Mouse (Mus musculus) midbrain, embryonic 16.5 days (tissue): ENCODE data around the gene Klhl36. TPM values are rescaled to one million over a fixed set of nuclear protein-coding genes. Genes with fewer than 3 reads are reported as not detected.

Experiments
- ATAC-seq: fragments of 200-750 bp; cut with Nextera tagmentation; 2 replicates; pipeline ENCODE4 v1.8.0; 2017; ENCODE audit warnings: moderate TSS enrichment
- H3K27ac ChIP-seq: fragments of 300-500 bp; sonication (generic); 2 replicates; pipeline ENCODE4 v1.5.1; 2014; ENCODE audit warnings: mild to moderate bottlenecking, low read length, mixed read lengths
- H3K27me3 ChIP-seq: fragments of 300-500 bp; sonication (generic); 2 replicates; pipeline ENCODE4 v1.6.1; 2014; ENCODE audit warnings: low read depth, low read length, mixed read lengths; ENCODE audit not compliant: control insufficient read depth, insufficient read depth
- H3K36me3 ChIP-seq: fragments of 300-500 bp; sonication (generic); 2 replicates; pipeline ENCODE4 v1.6.1; 2014; ENCODE audit warnings: mild to moderate bottlenecking, low read length, moderate library complexity, mixed read lengths; ENCODE audit not compliant: control insufficient read depth, insufficient read depth
- H3K4me1 ChIP-seq: fragments of 300-500 bp; sonication (generic); 2 replicates; pipeline ENCODE4 v1.6.1; 2014; ENCODE audit warnings: mild to moderate bottlenecking, low read length, mixed read lengths; ENCODE audit not compliant: control insufficient read depth, insufficient read depth
- H3K4me2 ChIP-seq: fragments of 300-500 bp; sonication (generic); 2 replicates; pipeline ENCODE4 v1.6.1; 2014; ENCODE audit warnings: mild to moderate bottlenecking, low read length, mixed read lengths
- H3K4me3 ChIP-seq: fragments of 300-500 bp; sonication (generic); 2 replicates; pipeline ENCODE4 v1.5.1; 2014; ENCODE audit warnings: low read depth, mild to moderate bottlenecking, low read length, moderate library complexity, mixed read lengths
- H3K9ac ChIP-seq: fragments of 300-500 bp; sonication (generic); 2 replicates; pipeline ENCODE4 v1.6.1; 2014; ENCODE audit warnings: low read depth, low read length, mixed read lengths
- H3K9me3 ChIP-seq: fragments of 300-500 bp; sonication (generic); replicated peaks from 2 replicates; pipeline ENCODE4 v1.6.1; 2014; ENCODE audit warnings: mild to moderate bottlenecking, low read length, mixed read lengths; ENCODE audit not compliant: control insufficient read depth, poor library complexity, severe bottlenecking
- WGBS: fragments of 180-500 bp; shearing (Covaris S2); extraction: QIAGEN DNeasy Blood & Tissue Kit; methylation state at CpG from one replicate; pipeline ENCODE4 v1.1.7; 2014; 5-methylcytosine and 5-hydroxymethylcytosine counted together
- polyA plus RNA-seq: library from polyadenylated mRNA; unstranded; fragments of >200 nt; fragmentation: Nextera tagmentation; extraction: Ambion mirVana; gene quantifications from 2 replicates; pipeline ENCODE4 v1.2.1, GENCODE M21; 2015

The Klhl36 gene
- polyA plus RNA-seq, 1 experiment from 2014 or later: 18.5 TPM

- H3K4me2 ChIP-seq: no peak overlapping the region
- no peak overlapping the region for H3K4me3 ChIP-seq
- no peaks in the 10 kb centered on the region for H3K9me3 ChIP-seq
- H3K27ac ChIP-seq: no peak overlapping the region
- no peak overlapping the region for H3K9ac ChIP-seq
- 72% methylated on average over 11 of the region's 11 CpGs for WGBS
- no peaks in the 10 kb centered on the region for H3K27me3 ChIP-seq
- peaks cover 11% of the 10 kb centered on the region for H3K4me1 ChIP-seq
- peaks cover 13% of the 10 kb centered on the region for H3K36me3 ChIP-seq
- ATAC-seq: no peak
Measured at GRCm38 (mm10) chr8:119824809-119825273, 37.2 kb upstream of the Klhl36 start.

GRCm38 (mm10) chr8:119825950-119826730, 35.9 kb upstream of the Klhl36 start:
- Histone ChIP-seq H3K4me3 (no peak overlapping the region), H3K4me2 (no peak overlapping the region), H3K4me1 (peaks cover 23% of the 10 kb centered on the region), H3K27ac (no peak overlapping the region), H3K36me3 (peaks cover 10% of the 10 kb centered on the region), H3K27me3 (no peaks in the 10 kb centered on the region), H3K9me3 (no peaks in the 10 kb centered on the region), H3K9ac (no peak overlapping the region)
- no peak for ATAC-seq
- 90% methylated on average over 19 of the region's 19 CpGs for WGBS

- H3K4me1 ChIP-seq: peaks cover 31% of the 10 kb centered on the region
- H3K27me3 ChIP-seq: no peaks in the 10 kb centered on the region
- no peak for ATAC-seq
- no peak overlapping the region for H3K4me3 ChIP-seq
- peaks cover 3% of the 10 kb centered on the region; the same call in 1 of the 2 replicates for H3K36me3 ChIP-seq
- no peak overlapping the region for H3K9ac ChIP-seq
- H3K9me3 ChIP-seq: no peaks in the 10 kb centered on the region
- 87% methylated on average over 5 of the region's 5 CpGs for WGBS
- H3K4me2 ChIP-seq: no peak overlapping the region
- no peak overlapping the region for H3K27ac ChIP-seq
Measured at GRCm38 (mm10) chr8:119826982-119827381, 35.1 kb upstream of the Klhl36 start.

- no peaks in the 10 kb centered on the region for H3K9me3 ChIP-seq
- H3K4me2 ChIP-seq: no peak overlapping the region
- H3K4me1 ChIP-seq: peaks cover 39% of the 10 kb centered on the region
- ATAC-seq: no peak
- no peak overlapping the region for H3K4me3 ChIP-seq
- H3K27me3 ChIP-seq: no peaks in the 10 kb centered on the region
- H3K36me3 ChIP-seq: no peaks in the 10 kb centered on the region
- 22% methylated on average over 4 of the region's 4 CpGs for WGBS
- no peak overlapping the region for H3K9ac ChIP-seq
- no peak overlapping the region for H3K27ac ChIP-seq
Measured at GRCm38 (mm10) chr8:119827721-119828153, 34.3 kb upstream of the Klhl36 start.

- Histone ChIP-seq H3K36me3 (no peaks in the 10 kb centered on the region), H3K4me3 (no peak overlapping the region), H3K27me3 (no peaks in the 10 kb centered on the region), H3K9ac (no peak overlapping the region), H3K9me3 (no peaks in the 10 kb centered on the region), H3K27ac (no peak overlapping the region), H3K4me2 (no peak overlapping the region), H3K4me1 (peaks cover 49% of the 10 kb centered on the region)
- 53% methylated on average over 10 of the region's 10 CpGs for WGBS
- ATAC-seq: no peak
Measured at GRCm38 (mm10) chr8:119829015-119829414, 33.1 kb upstream of the Klhl36 start.

GRCm38 (mm10) chr8:119829420-119829819, 32.6 kb upstream of the Klhl36 start:
- ATAC-seq: no peak
- no peak overlapping the region for H3K4me2 ChIP-seq
- no peak overlapping the region for H3K4me3 ChIP-seq
- no peaks in the 10 kb centered on the region for H3K9me3 ChIP-seq
- peaks cover 49% of the 10 kb centered on the region for H3K4me1 ChIP-seq
- no peak overlapping the region for H3K9ac ChIP-seq
- H3K36me3 ChIP-seq: no peaks in the 10 kb centered on the region
- no peaks in the 10 kb centered on the region for H3K27me3 ChIP-seq
- no peak overlapping the region for H3K27ac ChIP-seq
- WGBS: 82% methylated on average over 13 of the region's 13 CpGs

- 62% methylated on average over 16 of the region's 16 CpGs for WGBS
- ATAC-seq: no peak
- Histone ChIP-seq H3K9me3 (no peaks in the 10 kb centered on the region), H3K36me3 (no peaks in the 10 kb centered on the region), H3K4me3 (no peak overlapping the region), H3K9ac (no peak overlapping the region), H3K4me1 (peaks cover 49% of the 10 kb centered on the region), H3K4me2 (no peak overlapping the region), H3K27ac (no peak overlapping the region), H3K27me3 (no peaks in the 10 kb centered on the region)
Measured at GRCm38 (mm10) chr8:119829870-119830580, 32.0 kb upstream of the Klhl36 start.

- WGBS: 48% methylated on average over 7 of the region's 7 CpGs
- no peak for ATAC-seq
- no peak overlapping the region for H3K27ac ChIP-seq
Measured at GRCm38 (mm10) chr8:119830589-119830988, 31.5 kb upstream of the Klhl36 start.

More at GRCm38 (mm10) chr8:119830589-119830988, 31.5 kb upstream of the Klhl36 start:
- H3K9me3 ChIP-seq: no peaks in the 10 kb centered on the region
- no peak overlapping the region; the same call in 1 of the 2 replicates for H3K4me2 ChIP-seq
- H3K36me3 ChIP-seq: no peaks in the 10 kb centered on the region
- H3K9ac ChIP-seq: no peak overlapping the region
- no peak overlapping the region for H3K4me3 ChIP-seq
- no peaks in the 10 kb centered on the region for H3K27me3 ChIP-seq
- peaks cover 51% of the 10 kb centered on the region for H3K4me1 ChIP-seq
